Mouse (Mus musculus) urinary bladder, postnatal 4 days (tissue): ENCODE data around the gene Gm340.

ENCODE experiments used
- DNase-seq, 2 experiments: peaks; one replicate each; pipeline ENCODE4 v3.0.0; 2021 to 2022; ENCODE audit warnings: low spot score in 2 of 2

The Gm340 gene

GRCm38 (mm10) chr19:41581706-41582420 is at the start of gene Gm340:
Gene Gm340, plus strand, starts transcription at chr19:41582370.
- no peak for DNase-seq

- DNase-seq = no peak
These were observed 48.1 kb upstream of the Gm340 start for GRCm38 (mm10) chr19:41534021-41534420.

- no peak for DNase-seq
These were observed 25.2 kb upstream of the Gm340 start for GRCm38 (mm10) chr19:41556981-41557380.

GRCm38 (mm10) chr19:41557491-41557890 is 24.7 kb upstream of the Gm340 start:
- no peak for DNase-seq

GRCm38 (mm10) chr19:41558891-41559486 is 23.2 kb upstream of the Gm340 start:
- no peak for DNase-seq

GRCm38 (mm10) chr19:41560856-41561255 is 21.3 kb upstream of the Gm340 start:
- DNase-seq = no peak

- no peak for DNase-seq
These were observed 13.4 kb upstream of the Gm340 start for GRCm38 (mm10) chr19:41568791-41569190.

GRCm38 (mm10) chr19:41573700-41574099 is 8.5 kb upstream of the Gm340 start:
- DNase-seq = no peak

GRCm38 (mm10) chr19:41577576-41577975 is 4.6 kb upstream of the Gm340 start:
- no peak for DNase-seq

- DNase-seq = no peak
These were observed 2.8 kb upstream of the Gm340 start for GRCm38 (mm10) chr19:41579311-41579920.

GRCm38 (mm10) chr19:41582918-41583514 is 846 bp downstream of the Gm340 start:
- DNase-seq = no peak

- no peak for DNase-seq
These were observed 4.6 kb downstream of the Gm340 start for GRCm38 (mm10) chr19:41586752-41587151.

- DNase-seq = no peak
These were observed 5.5 kb downstream of the Gm340 start for GRCm38 (mm10) chr19:41587431-41588222.

GRCm38 (mm10) chr19:41589026-41589425 is 6.9 kb downstream of the Gm340 start:
- no peak for DNase-seq

- no peak for DNase-seq
These were observed 7.5 kb downstream of the Gm340 start for GRCm38 (mm10) chr19:41589681-41590080.

- DNase-seq = no peak
These were observed 9.6 kb downstream of the Gm340 start for GRCm38 (mm10) chr19:41591808-41592207.

- no peak for DNase-seq
These were observed 15.2 kb downstream of the Gm340 start for GRCm38 (mm10) chr19:41597170-41597894.

GRCm38 (mm10) chr19:41600647-41601046 is 18.5 kb downstream of the Gm340 start:
- no peak for DNase-seq

GRCm38 (mm10) chr19:41606208-41606987 is 24.2 kb downstream of the Gm340 start:
- DNase-seq = no peak

- no peak for DNase-seq
These were observed 29.5 kb downstream of the Gm340 start for GRCm38 (mm10) chr19:41611683-41612082.
